Mouse (Mus musculus) left cerebral cortex, adult 11 months (tissue): ENCODE data around the gene Lhfp.
"Not testable (repeated sequence)": the region's sequence is repeated elsewhere in the genome, so short reads cannot be mapped to it uniquely, and the experiment has no call there.

Experiments used
- DNase-seq: peaks from one replicate; pipeline ENCODE4 v3.0.0; 2022; ENCODE audit warnings: low spot score

The Lhfp gene

DNA sequence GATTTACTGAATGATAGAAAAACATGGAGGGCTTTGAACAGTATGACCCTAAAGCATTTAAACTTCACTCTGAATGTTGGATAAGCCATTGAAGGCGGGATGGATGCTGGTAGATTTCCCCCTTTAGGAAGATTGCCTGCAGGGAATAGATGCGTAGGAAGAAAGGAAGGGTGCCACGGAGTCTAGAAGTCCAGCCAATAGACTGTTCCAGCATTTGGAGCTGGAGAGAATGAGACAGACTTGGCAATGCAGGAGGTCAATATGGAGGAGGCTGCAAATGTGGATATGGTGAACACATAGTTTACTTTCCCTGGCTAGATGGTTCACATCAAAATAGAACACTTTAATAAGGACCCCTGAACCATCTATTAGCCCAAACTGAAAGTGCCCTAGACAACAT, 58.9 kb downstream of the Lhfp start:
- no peak for DNase-seq

- no peak for DNase-seq
Observed at GRCm38 (mm10) chr3:53100803-53101202, 59.5 kb downstream of the Lhfp start.

DNA sequence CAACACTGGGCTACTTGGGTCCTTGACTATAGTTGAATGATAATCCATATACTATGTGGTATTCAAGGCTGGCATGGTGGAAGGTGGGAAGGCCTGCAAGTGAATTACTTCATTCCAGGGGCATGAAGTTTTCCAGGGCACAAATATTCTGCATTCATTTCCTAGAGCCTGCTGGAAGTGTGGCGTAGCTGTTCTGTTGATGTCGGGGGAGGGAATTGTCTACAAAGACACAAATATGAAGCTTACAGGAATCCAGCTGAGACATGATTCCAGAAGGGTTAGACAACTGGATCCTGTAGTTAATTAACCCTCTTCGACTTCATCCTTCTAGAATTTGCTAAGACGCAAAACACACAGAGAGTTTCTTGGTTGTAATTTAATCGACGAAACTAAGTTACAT, 60.4 kb downstream of the Lhfp start:
- DNase-seq = no peak

DNA sequence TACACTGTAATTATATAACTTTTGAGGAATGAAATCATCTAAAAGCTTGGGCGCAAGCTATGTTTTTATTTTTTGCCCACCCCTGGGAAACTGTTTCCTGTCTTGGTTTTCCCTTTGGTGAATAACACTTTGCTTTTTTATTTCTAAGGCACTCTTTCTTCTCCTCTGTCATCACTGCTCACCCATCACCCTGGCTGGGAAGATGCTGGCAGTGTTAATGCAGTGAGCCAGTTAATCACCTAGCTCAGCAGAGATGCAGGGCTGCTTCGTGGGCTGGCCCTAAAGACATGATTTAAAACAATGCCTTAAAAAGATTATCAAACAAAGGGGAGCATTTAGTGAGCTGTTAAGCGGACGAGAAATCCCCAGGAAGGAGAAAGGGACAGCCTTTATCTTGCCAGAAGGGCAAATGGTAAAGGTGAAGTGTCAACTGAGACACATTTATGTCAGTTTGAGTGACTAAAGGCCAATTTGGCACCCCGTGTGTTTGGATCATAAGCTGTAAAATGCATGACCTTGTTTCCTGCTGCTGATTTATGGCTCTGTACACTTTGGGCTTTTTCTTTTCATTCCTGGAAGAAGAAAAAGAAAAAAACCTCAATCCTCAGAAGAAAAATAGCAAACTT, 60.9 kb downstream of the Lhfp start:
- DNase-seq = no peak

GRCm38 (mm10) chr3:53102757-53103153, 61.4 kb downstream of the Lhfp start:
- no peak for DNase-seq

DNA sequence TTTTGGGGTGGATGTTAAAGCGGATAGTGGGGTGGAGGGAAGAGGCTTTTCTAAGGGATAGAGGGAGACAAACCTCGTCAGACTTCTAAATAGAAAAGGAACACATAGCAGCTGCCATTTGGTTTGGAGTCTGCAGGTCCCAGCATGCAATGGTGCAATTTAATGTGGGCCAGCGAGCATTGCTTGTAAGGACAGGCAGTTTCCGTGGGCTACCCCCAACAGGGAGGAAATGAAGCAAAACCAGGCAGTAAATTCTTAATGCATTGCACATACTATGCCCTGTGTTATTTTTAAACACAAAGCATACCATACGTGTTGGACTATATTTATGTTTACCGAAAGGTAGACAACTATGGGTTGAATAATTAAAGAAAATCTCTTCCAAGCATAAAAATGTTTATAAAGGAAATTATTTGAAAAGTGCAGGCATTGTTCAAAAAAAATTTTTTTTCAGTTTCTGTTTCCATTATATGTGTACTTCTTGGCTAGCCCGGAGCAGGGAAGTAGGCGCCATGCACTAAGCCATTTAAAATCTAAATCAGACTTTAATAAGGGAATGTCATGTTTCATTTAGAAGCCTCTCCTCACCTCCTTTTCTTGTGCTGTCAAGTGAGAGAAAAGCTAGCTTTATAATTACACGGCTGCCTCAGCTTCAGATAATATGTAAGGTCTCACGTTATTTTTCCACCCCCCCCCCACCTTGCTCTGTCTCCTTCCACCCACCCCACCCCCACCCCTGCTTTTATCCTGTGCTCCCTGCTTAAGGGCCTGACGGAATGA, 67.5 kb downstream of the Lhfp start:
- no peak for DNase-seq

DNA sequence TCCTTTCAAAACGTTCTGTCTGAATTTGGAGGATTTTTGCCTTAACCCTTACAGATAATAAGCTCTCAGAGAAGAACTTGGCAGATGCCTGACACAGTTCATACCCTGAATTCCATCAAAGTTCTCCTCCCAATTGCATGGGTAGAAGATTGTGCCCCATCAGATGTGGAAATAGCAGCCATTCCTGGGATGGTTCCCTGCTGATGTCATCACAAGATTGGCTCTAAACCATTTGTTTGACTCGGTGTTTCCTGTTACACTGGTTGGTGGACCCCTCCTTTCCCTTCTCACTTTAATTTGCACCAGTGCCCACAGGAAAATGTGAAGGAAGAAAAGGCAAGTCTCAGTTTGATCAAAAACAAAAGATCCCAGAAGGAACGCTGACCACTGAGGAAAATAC, 68.6 kb downstream of the Lhfp start:
- no peak for DNase-seq

GRCm38 (mm10) chr3:53112048-53112447, 70.7 kb downstream of the Lhfp start:
- DNase-seq = no peak

DNA sequence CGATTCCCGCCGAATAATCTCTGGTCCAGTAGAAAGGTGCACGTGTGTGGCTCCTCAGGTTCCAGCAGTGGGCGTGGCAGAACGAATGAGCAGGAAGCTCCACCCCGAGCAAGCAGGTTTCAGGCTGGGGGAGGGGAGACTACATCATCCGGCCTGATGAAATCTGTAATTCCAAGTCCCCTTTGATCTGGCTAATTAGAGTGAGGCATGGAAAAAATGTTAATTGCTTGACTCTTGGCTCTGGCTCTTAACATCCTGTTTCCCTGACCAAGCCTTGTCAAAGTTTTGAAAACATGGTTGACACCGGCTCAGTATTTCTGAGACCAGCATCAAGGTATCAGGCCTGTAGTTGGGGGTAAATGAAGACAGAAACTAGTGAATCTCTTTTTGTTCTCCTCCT, 77.4 kb downstream of the Lhfp start:
- DNase-seq = not testable (repeated sequence)

DNA sequence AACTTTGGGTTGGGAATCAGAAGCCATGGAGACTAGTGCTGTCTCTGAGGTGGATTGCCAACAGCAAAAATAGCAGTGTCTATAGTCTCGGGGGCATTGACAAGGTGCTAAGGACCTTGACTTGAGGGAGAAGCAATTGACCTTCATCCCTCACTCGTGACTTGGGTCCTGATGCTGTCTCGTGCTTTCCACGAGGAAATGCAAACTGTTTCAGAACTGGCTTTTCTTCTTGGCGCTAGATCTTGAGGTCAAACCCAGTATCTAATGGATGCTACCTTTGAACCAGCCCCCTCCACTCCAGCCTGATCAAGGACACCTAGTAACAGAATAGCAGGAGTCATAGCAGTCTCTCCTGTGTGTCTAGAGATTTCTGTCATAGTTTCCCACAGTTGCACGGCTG, 78.7 kb downstream of the Lhfp start:
- no peak for DNase-seq

DNA sequence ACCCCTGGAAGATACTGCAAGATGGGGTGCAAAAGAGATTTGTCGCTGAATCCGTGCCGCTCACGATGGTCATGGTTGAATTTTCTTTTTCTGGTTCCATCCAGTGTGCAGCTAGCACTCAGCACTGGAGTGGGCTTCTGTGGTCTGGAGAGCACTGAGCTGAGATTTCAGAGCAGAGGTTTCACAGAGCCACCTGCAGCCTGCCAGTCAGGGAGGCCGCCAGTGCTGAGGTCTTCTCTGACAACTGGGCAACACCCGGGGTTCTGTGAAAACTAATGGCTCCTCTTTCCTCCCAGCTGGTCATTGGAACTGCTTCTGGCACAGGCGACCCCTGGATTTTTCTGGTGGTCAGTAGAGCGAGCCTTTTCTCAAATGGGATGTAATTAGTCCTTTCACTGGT, 84.2 kb downstream of the Lhfp start:
- DNase-seq = no peak

GRCm38 (mm10) chr3:53138785-53139184, 97.5 kb downstream of the Lhfp start:
- no peak for DNase-seq

DNA sequence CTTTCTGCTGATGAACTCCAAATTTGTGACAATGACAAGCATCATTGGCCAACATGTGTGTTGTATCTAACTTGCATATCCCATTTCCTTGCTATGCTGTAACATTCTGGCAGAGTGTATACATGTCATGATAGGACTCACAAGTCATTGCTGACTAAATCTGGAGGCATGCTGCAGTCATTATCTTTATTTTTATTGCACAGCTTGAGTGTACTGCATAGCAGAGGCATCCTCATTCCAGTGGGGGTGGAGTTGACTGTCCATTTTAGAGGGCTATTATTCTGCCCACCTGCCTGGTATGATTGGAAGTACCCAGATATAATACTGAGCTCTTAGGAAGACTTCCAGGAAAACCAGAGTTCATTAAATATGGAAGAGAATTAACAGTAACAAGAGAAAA, 97.9 kb downstream of the Lhfp start:
- DNase-seq = no peak

DNA sequence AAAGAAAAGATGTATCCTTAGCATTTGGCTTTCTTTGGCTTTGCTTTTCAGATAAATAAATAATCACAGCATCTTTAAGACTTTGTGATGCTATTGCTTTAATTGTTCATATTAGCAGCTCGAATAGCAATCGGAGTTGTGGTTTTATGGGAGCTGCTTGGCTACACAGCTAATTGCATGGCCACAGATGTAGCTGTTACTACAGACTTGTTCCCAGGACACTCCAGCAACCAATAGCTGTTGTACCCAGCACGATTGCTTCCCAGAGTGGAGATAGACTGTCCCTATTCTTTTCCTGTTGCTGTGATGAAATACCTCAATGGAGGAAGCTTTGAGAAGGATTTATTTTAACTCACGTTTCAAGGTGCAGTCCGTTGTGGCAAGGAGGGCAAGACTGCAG, 98.3 kb downstream of the Lhfp start:
- no peak for DNase-seq

DNA sequence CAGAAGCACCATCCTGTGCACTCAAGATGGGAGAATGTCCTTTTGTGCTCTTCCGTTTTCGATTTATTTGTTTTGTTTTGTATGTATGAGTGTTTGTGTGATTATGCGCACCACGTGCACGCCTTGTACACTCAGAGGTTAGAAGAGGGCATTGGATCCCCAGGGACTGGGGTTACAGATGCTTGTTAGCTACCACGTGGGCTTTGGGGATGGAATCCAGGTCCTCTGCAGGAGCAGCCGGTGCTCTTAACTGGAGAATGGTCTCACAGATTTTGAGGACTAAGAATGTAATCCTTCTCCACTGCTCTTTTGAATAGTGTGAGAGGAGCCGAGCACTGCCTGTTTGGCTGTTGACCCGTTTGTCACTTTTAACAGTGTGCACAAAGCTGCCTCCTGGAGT, 101.2 kb downstream of the Lhfp start:
- DNase-seq = no peak

DNA sequence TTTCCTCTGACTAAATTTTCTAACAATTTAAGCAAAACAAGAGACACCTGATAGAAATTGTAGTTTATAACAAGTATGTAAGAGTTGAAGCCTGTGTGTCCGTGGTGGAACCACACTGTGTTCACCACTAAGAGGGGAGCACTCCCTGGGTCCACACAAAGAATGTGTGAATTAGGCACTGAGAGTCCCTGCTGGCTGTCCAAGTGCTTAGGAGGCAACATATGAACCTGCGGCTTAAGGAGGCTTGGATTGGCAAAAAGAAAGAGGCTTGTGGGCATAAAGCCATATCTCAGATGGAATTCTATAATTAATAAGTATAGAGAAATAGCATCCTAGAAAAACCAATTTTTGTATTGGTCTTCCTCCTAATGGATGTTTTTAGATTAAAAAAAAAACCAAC, 104.2 kb downstream of the Lhfp start:
- DNase-seq = no peak

GRCm38 (mm10) chr3:53145946-53146345, 104.6 kb downstream of the Lhfp start:
- no peak for DNase-seq

DNA sequence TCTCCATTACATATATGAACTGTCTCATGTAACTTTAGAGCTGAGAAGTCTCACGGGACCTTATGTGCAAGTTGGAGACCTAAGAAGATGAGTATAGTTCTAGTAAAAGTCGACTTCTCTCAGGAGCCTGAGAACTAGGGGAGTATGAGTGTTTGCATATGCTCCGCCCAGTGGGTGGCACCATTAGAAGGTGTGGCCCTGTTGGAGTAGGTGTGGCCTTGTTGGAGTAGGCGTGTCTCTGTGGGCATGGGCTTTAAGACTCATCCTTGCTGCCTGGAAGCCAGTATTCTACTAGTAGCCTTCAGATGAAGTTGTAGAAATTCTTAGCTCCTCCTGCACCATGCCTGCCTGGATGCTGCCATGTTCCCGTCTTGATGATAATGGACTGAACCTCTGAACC, 105.7 kb downstream of the Lhfp start:
- DNase-seq = no peak

DNA sequence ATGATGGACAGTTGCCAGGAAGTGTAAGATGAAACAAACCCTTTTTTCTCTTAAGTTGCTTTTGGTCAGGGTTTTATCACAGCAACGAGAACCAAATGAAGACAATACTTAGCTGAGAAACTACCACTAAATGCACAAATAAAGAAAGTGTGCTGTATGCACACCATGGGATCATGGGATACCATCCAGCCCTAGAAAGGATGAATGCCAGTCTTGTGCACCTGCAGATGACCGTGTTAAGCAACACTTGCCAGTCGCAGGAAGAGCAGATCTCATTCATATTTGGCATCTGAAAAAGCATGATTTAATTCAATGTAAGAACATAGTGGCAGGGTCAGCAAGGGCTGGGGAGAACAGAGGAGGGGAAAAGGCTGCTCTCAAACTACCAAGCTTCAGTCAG, 107.4 kb downstream of the Lhfp start:
- no peak for DNase-seq

GRCm38 (mm10) chr3:53149625-53150320, 108.4 kb downstream of the Lhfp start:
- no peak for DNase-seq

DNA sequence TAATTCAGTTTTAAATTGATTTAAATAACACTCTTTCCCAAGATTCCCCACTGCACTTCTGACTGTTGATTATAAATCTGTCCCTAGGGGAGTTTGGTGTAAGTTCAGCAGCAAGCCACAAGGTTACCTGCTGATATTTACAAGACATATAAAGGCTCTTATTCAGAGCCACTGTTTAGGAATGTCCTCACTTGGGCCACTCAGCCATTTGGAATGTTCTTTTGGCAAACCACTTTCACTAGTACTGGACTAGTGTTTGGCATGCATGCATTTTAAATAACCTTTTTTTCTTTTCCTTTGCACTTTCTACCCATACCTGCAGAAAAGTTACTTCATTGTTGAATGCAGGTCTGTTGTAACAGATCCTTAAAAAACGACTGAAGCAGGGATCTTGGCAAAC, 109.8 kb downstream of the Lhfp start:
- no peak for DNase-seq

- no peak for DNase-seq
Observed at GRCm38 (mm10) chr3:53151607-53152006, 110.3 kb downstream of the Lhfp start.

- peak; percentile 40 for DNase-seq
Observed at GRCm38 (mm10) chr3:53161963-53162362, 120.6 kb downstream of the Lhfp start.
